Mouse (Mus musculus) hindbrain, embryonic 11.5 days (tissue): ENCODE results near the gene Apof. TPM values are rescaled to one million over a fixed set of nuclear protein-coding genes. Genes with fewer than 3 reads are reported as not detected.

Experiments used
- ATAC-seq: fragments of 200-750 bp; cut with Nextera tagmentation; 2 replicates; pipeline ENCODE4 v1.8.0; 2017; ENCODE audit warnings: mild to moderate bottlenecking, moderate TSS enrichment, moderate library complexity; ENCODE audit not compliant: low FRiP score
- DNase-seq: peaks from one replicate; pipeline ENCODE4 v3.0.0-alpha.2; 2015; ENCODE audit warnings: low spot score
- H3K27ac ChIP-seq: fragments of 300-500 bp; sonication (generic); 2 replicates; pipeline ENCODE4 v1.5.1; 2014; ENCODE audit warnings: mild to moderate bottlenecking, low read depth, low read length
- H3K27me3 ChIP-seq: fragments of 300-500 bp; sonication (generic); 2 replicates; pipeline ENCODE4 v1.6.1; 2014; ENCODE audit warnings: mild to moderate bottlenecking, low read length, moderate library complexity, mixed read lengths; ENCODE audit not compliant: control insufficient read depth, insufficient read depth
- H3K36me3 ChIP-seq: fragments of 300-500 bp; sonication (generic); 2 replicates; pipeline ENCODE4 v1.6.1; 2014; ENCODE audit warnings: mild to moderate bottlenecking, low read length, moderate library complexity, mixed read lengths; ENCODE audit not compliant: control insufficient read depth, insufficient read depth
- H3K4me1 ChIP-seq: fragments of 300-500 bp; sonication (generic); replicated peaks from 2 replicates; pipeline ENCODE4 v1.6.1; 2014; ENCODE audit warnings: low read length, mixed read lengths; ENCODE audit not compliant: control insufficient read depth, insufficient read depth
- H3K4me2 ChIP-seq: fragments of 300-500 bp; sonication (generic); replicated peaks from 2 replicates; pipeline ENCODE4 v1.6.1; 2014; ENCODE audit warnings: mild to moderate bottlenecking, low read depth, low read length
- H3K4me3 ChIP-seq: fragments of 300-500 bp; sonication (generic); 2 replicates; pipeline ENCODE4 v1.5.1; 2014; ENCODE audit warnings: low read depth, low read length
- H3K9ac ChIP-seq: fragments of 300-500 bp; sonication (generic); 2 replicates; pipeline ENCODE4 v1.6.1; 2014; ENCODE audit warnings: low read depth, low read length
- H3K9me3 ChIP-seq: fragments of 300-500 bp; sonication (generic); 2 replicates; pipeline ENCODE4 v1.6.1; 2016; ENCODE audit warnings: low read length; ENCODE audit not compliant: control insufficient read depth
- WGBS: fragments of 180-500 bp; shearing (Covaris S2); extraction: QIAGEN DNeasy Blood & Tissue Kit; methylation state at CpG from one replicate; pipeline ENCODE4 v1.1.7; 2014; 5-methylcytosine and 5-hydroxymethylcytosine counted together
- polyA plus RNA-seq: library from polyadenylated mRNA; unstranded; fragments of >200 nt; fragmentation: Nextera tagmentation; extraction: Ambion mirVana; gene quantifications from 2 replicates; pipeline ENCODE4 v1.2.1, GENCODE M21; 2014

The Apof gene
- polyA plus RNA-seq, 1 experiment from 2014 or later = not detected

DNA sequence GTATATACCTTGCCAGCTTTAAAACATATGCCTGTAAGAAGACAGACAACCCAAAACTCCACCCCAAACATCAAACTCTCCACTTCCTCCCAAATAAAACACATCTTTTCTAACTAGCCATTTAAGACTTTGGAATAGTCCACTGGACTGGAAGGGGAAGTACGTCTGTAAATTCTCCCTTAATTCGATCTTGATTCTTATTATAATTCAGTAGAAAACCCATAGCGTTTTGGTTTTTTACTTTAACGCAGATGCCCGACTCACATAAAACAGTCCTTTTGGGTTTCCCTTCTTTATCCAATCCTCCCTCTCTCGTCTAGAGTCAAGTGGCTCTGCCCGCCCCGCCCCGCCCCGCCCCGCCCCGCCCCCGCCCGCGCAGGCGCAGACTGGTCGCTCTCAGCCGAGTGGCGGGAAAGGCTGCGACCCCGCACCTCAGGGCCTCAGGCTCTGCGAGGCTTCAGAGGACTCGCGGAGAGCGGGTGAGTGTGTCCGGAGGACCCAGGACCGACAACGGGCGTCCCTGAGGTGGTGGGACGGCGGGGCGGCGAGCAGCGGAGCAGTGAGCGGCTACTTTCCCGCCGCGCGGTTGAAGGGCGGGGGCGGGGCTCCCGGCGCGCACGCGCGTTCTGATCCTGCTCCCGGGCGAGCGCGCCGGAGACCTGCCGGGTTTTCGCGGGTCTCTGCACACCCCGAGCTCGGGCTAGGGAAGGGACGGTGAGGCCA is 36.6 kb upstream of the Apof start, which contains the start of gene Timeless:
Gene Timeless, plus strand, starts transcription at position 369 of the 723 bp plus-strand sequence.
- Histone ChIP-seq H3K4me2 (peak within 1 kb of the TSS; percentile 65), H3K4me1 (no peaks in the 10 kb centered on the region), H3K36me3 (no peaks in the 10 kb centered on the region), H3K27ac (peak within 1 kb of the TSS; percentile 86), H3K9me3 (no peaks in the 10 kb centered on the region), H3K4me3 (peak within 1 kb of the TSS; percentile 68), H3K27me3 (no peaks in the 10 kb centered on the region), H3K9ac (peak within 1 kb of the TSS; percentile 91)
- ATAC-seq (peak; percentile 94), DNase-seq (peak; percentile 91)
- whole genome bisulfite sequencing = under 1% methylated on average over 44 of the region's 58 CpGs

DNA sequence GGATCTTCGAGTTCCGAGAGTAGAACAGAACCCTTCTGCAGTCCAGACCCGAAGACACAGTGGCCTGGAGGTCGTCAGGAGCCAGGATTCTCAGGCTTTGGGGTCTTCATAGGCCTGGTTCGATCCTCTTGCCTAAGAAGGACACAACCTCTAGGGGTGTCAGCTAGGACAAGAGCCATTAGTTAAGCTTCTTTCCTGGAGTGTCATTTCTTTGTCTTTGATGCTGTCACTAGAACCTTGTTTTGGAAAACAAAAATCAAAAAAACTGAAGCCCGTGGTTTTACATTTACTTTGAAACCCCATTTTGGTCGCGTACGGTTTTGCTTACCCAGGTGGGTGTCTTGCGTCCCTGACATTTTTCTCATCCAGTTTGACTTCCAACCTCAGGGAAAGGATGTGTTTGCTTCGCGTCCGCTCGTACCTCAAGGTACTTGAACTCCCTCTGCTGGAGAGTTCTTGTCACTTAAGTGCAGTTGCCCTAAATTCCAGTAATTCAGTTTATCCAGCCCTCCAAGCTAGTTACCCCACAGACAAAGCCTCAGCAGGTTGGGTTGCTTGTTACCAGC is 36.0 kb upstream of the Apof start:
- Histone ChIP-seq H3K27ac (peak overlapping the region; percentile 86), H3K36me3 (no peaks in the 10 kb centered on the region), H3K4me2 (peak overlapping the region; percentile 65), H3K9me3 (no peaks in the 10 kb centered on the region), H3K27me3 (no peaks in the 10 kb centered on the region), H3K4me1 (no peaks in the 10 kb centered on the region), H3K9ac (peak overlapping the region; percentile 91), H3K4me3 (peak overlapping the region; percentile 68)
- under 1% methylated on average over 14 of the region's 14 CpGs for WGBS
- ATAC-seq = peak; percentile 39; the same call in 1 of the 2 replicates
- peak; percentile 79 for DNase-seq

DNA sequence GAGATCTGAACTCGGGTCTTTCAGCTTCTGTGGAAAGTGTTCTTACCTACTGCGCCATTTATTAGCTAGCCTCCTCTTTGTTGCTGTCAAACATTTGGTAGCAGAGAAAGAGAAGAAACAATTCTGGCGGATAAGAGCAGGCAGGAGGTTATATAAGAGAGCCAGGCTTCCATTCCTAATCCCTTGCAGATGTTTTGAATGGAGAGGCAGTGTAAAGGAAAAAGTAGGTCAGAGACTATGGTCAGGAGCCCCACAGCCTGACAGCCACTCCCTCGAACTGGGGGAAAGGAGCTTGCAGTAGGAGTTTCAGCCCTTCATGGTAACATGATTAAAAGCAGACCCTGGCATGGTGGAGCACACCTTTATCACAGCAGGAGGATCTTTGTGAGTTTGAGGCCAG is 32.1 kb upstream of the Apof start:
- H3K9ac ChIP-seq = no peak overlapping the region
- H3K36me3 ChIP-seq = no peaks in the 10 kb centered on the region
- no peak overlapping the region for H3K27ac ChIP-seq
- H3K9me3 ChIP-seq = no peaks in the 10 kb centered on the region
- no peak for DNase-seq
- ATAC-seq = no peak
- H3K4me1 ChIP-seq = no peaks in the 10 kb centered on the region
- no peak overlapping the region for H3K4me2 ChIP-seq
- no peak overlapping the region for H3K4me3 ChIP-seq
- no peaks in the 10 kb centered on the region for H3K27me3 ChIP-seq
- WGBS = 74% methylated on average over 4 of the region's 4 CpGs

DNA sequence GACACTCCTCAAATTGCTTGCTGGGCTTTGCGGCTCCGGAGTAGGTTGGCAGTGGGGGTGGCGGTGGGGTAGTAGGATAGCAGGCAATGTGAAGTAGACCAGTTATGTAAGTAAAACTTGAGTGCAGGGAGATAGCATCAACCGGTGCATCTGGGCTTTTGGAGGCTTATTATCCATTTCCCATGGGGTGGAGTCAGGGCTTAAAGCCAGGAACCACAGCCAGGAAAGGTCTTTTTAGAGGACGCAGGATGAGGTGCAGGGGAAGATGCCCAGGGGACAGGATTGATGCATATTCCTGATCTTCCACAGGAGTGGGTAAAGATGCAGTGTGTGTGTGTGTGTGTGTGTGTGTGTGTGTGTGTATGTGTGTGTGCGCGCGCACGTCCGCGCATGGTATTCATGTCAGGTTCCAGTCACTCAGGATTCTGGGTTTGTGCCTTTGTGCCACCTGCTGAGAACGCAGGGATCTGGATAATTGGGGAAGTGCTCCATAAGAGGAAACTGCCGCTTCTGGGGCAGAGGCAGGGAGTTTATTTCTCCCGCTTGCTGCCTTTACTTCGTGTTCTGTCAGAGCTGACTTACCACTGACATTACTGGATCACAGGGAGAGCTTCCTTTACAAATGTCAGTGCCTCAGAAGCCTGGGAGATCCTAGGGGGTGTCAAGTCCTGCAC is 30.5 kb upstream of the Apof start:
- no peak for ATAC-seq
- H3K27me3 ChIP-seq = no peaks in the 10 kb centered on the region
- no peak for DNase-seq
- H3K9me3 ChIP-seq = no peaks in the 10 kb centered on the region
- 91% methylated on average over 15 of the region's 15 CpGs for WGBS
- H3K4me2 ChIP-seq = no peak overlapping the region
- H3K27ac ChIP-seq = no peak overlapping the region
- no peak overlapping the region for H3K4me3 ChIP-seq
- no peak overlapping the region for H3K9ac ChIP-seq
- H3K36me3 ChIP-seq = no peaks in the 10 kb centered on the region; the same call in 1 of the 2 replicates
- H3K4me1 ChIP-seq = no peaks in the 10 kb centered on the region

DNA sequence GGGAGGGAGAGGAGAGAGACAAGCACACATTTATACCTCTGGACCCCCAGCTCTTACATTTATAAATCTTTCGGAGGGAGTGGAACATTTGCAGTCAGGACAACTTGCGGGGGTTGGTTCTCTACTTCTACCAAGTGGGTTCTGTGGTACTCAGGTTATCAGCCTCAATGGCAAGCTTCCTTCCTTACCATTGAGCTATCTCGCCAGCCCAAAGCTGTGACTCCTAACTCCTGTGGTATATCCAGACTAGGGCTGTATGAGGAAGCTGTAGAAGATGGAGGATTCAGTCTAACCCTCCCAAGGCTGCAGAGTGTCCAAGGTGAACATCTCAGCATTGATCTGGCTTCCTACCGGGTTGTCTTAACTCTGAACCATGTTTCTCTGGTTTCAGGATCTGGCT is 29.3 kb upstream of the Apof start:
- no peak for ATAC-seq
- DNase-seq = no peak
- 91% methylated on average over 4 of the region's 4 CpGs for WGBS
- Histone ChIP-seq H3K4me1 (no peaks in the 10 kb centered on the region), H3K4me2 (no peak overlapping the region), H3K4me3 (no peak overlapping the region), H3K36me3 (peaks cover 4% of the 10 kb centered on the region; the same call in 1 of the 2 replicates), H3K27me3 (no peaks in the 10 kb centered on the region), H3K27ac (no peak overlapping the region), H3K9ac (no peak overlapping the region), H3K9me3 (no peaks in the 10 kb centered on the region)

DNA sequence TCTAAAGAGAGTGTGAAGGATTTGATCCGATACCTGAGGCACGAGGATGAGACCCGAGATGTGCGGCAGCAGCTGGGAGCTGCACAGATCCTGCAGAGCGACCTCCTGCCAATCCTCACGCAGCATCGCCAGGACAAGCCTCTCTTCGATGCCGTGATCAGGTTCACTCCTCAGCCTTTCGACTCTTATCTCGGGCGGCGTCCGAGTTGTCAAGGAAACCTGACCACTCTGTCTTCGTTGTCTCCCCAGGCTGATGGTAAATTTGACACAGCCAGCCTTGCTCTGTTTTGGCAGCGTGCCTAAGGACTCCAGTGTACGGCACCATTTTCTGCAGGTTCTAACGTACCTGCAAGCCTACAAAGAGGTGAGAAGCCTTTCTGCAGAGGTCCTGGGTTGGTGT is 28.3 kb upstream of the Apof start:
- H3K4me2 ChIP-seq = no peak overlapping the region
- 94% methylated on average over 18 of the region's 18 CpGs for WGBS
- no peaks in the 10 kb centered on the region for H3K27me3 ChIP-seq
- no peaks in the 10 kb centered on the region for H3K4me1 ChIP-seq
- no peak overlapping the region for H3K27ac ChIP-seq
- H3K36me3 ChIP-seq = peaks cover 4% of the 10 kb centered on the region; the same call in 1 of the 2 replicates
- no peaks in the 10 kb centered on the region for H3K9me3 ChIP-seq
- no peak for ATAC-seq
- no peak for DNase-seq
- no peak overlapping the region for H3K9ac ChIP-seq
- H3K4me3 ChIP-seq = no peak overlapping the region

DNA sequence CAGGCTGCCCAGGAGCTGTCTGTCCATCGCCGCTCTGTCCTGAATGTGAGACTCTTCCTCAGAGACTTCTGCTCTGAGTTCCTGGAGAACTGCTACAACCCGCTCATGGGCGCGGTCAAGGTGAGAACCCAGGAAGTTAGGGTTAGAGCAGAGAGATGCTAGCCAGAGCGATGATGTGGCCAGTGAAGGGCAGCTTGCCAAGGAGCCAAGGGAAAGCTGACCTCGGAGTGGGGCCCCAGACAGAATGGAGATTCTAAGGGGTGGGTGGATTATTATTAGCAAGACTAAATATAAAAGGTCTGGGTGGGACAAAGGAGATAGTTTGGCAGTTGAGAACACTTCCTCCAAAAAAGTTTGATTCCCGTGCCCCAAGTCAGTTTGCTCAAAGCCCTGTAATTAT is 25.2 kb upstream of the Apof start:
- Histone ChIP-seq H3K27ac (no peak overlapping the region), H3K9me3 (no peaks in the 10 kb centered on the region), H3K4me2 (no peak overlapping the region), H3K36me3 (peaks cover 14% of the 10 kb centered on the region), H3K9ac (no peak overlapping the region), H3K4me3 (no peak overlapping the region), H3K27me3 (no peaks in the 10 kb centered on the region), H3K4me1 (no peaks in the 10 kb centered on the region)
- ATAC-seq (no peak), DNase-seq (no peak)
- WGBS = 97% methylated on average over 8 of the region's 8 CpGs

DNA sequence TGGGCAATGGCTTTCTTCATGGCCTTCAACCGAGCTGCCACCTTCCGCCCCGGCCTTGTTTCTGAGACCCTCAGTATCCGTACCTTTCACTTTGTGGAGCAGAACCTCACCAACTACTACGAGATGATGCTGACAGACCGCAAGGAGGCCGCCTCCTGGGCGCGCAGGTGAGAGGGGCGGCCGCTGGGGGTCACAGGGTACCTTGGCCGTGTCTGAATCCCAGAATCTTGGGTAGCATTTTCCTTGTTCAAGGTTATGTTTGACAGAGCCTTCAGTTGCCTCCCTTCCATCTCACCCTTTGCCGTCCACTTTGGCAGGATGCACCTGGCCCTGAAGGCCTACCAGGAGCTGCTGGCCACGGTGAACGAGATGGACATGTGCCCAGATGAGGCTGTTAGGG is 24.4 kb upstream of the Apof start:
- no peak overlapping the region for H3K9ac ChIP-seq
- no peak overlapping the region for H3K4me3 ChIP-seq
- H3K27ac ChIP-seq = no peak overlapping the region
- peaks cover 16% of the 10 kb centered on the region for H3K36me3 ChIP-seq
- no peaks in the 10 kb centered on the region for H3K27me3 ChIP-seq
- ATAC-seq (no peak), DNase-seq (no peak)
- H3K9me3 ChIP-seq = no peaks in the 10 kb centered on the region
- H3K4me1 ChIP-seq = no peaks in the 10 kb centered on the region
- no peak overlapping the region for H3K4me2 ChIP-seq
- 96% methylated on average over 15 of the region's 15 CpGs for WGBS
